Comparison of ENCODE assay signal across 21 mouse cellular contexts in genomic region chr19:60379030-60379605, GRCm38 (mm10).
"Had no signal": no experiment of that assay in that cellular context is flagged by ENCODE, and none has a peak within 500 bp of the region (broad histone marks: within the 10 kb centered on the region; RNA-seq: fewer than 3 reads in every experiment).

No protein-coding gene starts in this region.

- H3K27ac ChIP-seq: kidney, postnatal 0 days; left cerebral cortex, adult 2 months; limb, embryonic 12.5 days; limb, embryonic 15.5 days; macrophage; midbrain, embryonic 12.5 days; midbrain, embryonic 15.5 days; neural tube, embryonic 12.5 days; neural tube, embryonic 15.5 days; stomach, embryonic 15.5 days had no signal

- H3K4me2 ChIP-seq: limb, embryonic 12.5 days; limb, embryonic 15.5 days; lung, embryonic 14.5 days; midbrain, embryonic 12.5 days; midbrain, embryonic 15.5 days; neural tube, embryonic 12.5 days; neural tube, embryonic 15.5 days; stomach, embryonic 15.5 days had no signal

- H3K27me3 ChIP-seq: limb, embryonic 12.5 days; limb, embryonic 15.5 days; midbrain, embryonic 12.5 days; midbrain, embryonic 15.5 days; neural tube, embryonic 12.5 days; neural tube, embryonic 15.5 days; stomach, embryonic 15.5 days had no signal

- ATAC-seq: intestine, postnatal 0 days; lung, postnatal 0 days; midbrain, embryonic 15.5 days had no signal

- H3K4me1 ChIP-seq: limb, embryonic 12.5 days; limb, embryonic 15.5 days; midbrain, embryonic 12.5 days; midbrain, embryonic 15.5 days; neural tube, embryonic 12.5 days; neural tube, embryonic 15.5 days; stomach, embryonic 15.5 days had no signal

- H3K4me3 ChIP-seq: left cerebral cortex, adult 2 months; limb, embryonic 12.5 days; limb, embryonic 15.5 days; midbrain, embryonic 12.5 days; midbrain, embryonic 15.5 days; neural tube, embryonic 12.5 days; neural tube, embryonic 15.5 days; stomach, embryonic 15.5 days had no signal

- H3K9ac ChIP-seq: limb, embryonic 12.5 days; limb, embryonic 15.5 days; lung, embryonic 14.5 days; midbrain, embryonic 12.5 days; midbrain, embryonic 15.5 days; neural tube, embryonic 12.5 days; neural tube, embryonic 15.5 days; stomach, embryonic 15.5 days had no signal

- H3K36me3 ChIP-seq: limb, embryonic 12.5 days; limb, embryonic 15.5 days; midbrain, embryonic 12.5 days; midbrain, embryonic 15.5 days; neural tube, embryonic 12.5 days; neural tube, embryonic 15.5 days; stomach, embryonic 15.5 days had no signal

- H3K9me3 ChIP-seq: limb, embryonic 12.5 days; limb, embryonic 15.5 days; midbrain, embryonic 12.5 days; midbrain, embryonic 15.5 days; neural tube, embryonic 12.5 days; neural tube, embryonic 15.5 days; stomach, embryonic 15.5 days had no signal

- DNase-seq: kidney, adult 2 months; kidney, postnatal 36 days; layer of hippocampus, postnatal 36 days; left cerebral cortex, postnatal 4 days; lung, embryonic 14.5 days; right cerebral cortex, adult 18-20 months; right cerebral cortex, postnatal 14 days; spleen, adult 18-20 months; thymus, postnatal 36 days had no signal
